Mouse (Mus musculus) midbrain, embryonic 14.5 days (tissue): ENCODE measurements around the gene Fzd5. TPM values are rescaled to one million over a fixed set of nuclear protein-coding genes. Genes with fewer than 3 reads are reported as not detected.

Source experiments
- ATAC-seq: fragments of 200-750 bp; cut with Nextera tagmentation; 2 replicates; pipeline ENCODE4 v1.8.0; 2017; ENCODE audit warnings: moderate number of reproducible peaks, moderate library complexity; ENCODE audit not compliant: low FRiP score, low TSS enrichment
- DNase-seq: peaks from one replicate; pipeline ENCODE4 v3.0.0-alpha.2; 2015
- H3K27ac ChIP-seq: fragments of 300-500 bp; sonication (generic); replicated peaks from 2 replicates; pipeline ENCODE4 v1.5.1; 2014; ENCODE audit warnings: mild to moderate bottlenecking, low read depth, low read length, moderate library complexity
- H3K27me3 ChIP-seq: fragments of 300-500 bp; sonication (generic); 2 replicates; pipeline ENCODE4 v1.6.1; 2014; ENCODE audit warnings: low read length, control low read depth, mixed read lengths; ENCODE audit not compliant: control insufficient read depth, insufficient read depth
- H3K36me3 ChIP-seq: fragments of 300-500 bp; sonication (generic); 2 replicates; pipeline ENCODE4 v1.6.1; 2014; ENCODE audit warnings: low read length, control low read depth; ENCODE audit not compliant: control insufficient read depth, insufficient read depth
- H3K4me1 ChIP-seq: fragments of 300-500 bp; sonication (generic); 2 replicates; pipeline ENCODE4 v1.6.1; 2014; ENCODE audit warnings: mild to moderate bottlenecking, antibody characterized with exemption, low read length, control low read depth; ENCODE audit not compliant: control insufficient read depth, insufficient read depth
- H3K4me2 ChIP-seq: fragments of 300-500 bp; sonication (generic); 2 replicates; pipeline ENCODE4 v1.6.1; 2014; ENCODE audit warnings: mild to moderate bottlenecking, low read length, moderate library complexity
- H3K4me3 ChIP-seq: fragments of 300-500 bp; sonication (generic); replicated peaks from 2 replicates; pipeline ENCODE4 v1.5.1; 2014; ENCODE audit warnings: low read depth, low read length
- H3K9ac ChIP-seq: fragments of 300-500 bp; sonication (generic); replicated peaks from 2 replicates; pipeline ENCODE4 v1.6.1; 2014; ENCODE audit warnings: mild to moderate bottlenecking, low read length, moderate library complexity
- H3K9me3 ChIP-seq: fragments of 300-500 bp; sonication (generic); 2 replicates; pipeline ENCODE4 v1.6.1; 2016; ENCODE audit warnings: low read length, control low read depth, mixed read lengths; ENCODE audit not compliant: control insufficient read depth
- WGBS: fragments of 180-500 bp; shearing (Covaris S2); extraction: QIAGEN DNeasy Blood & Tissue Kit; methylation state at CpG from one replicate; pipeline ENCODE4 v1.1.7; 2014; 5-methylcytosine and 5-hydroxymethylcytosine counted together
- polyA plus RNA-seq: library from polyadenylated mRNA; unstranded; fragments of >200 nt; fragmentation: Nextera tagmentation; extraction: Ambion mirVana; gene quantifications from 2 replicates; pipeline ENCODE4 v1.2.1, GENCODE M21; 2014

Gene Fzd5
- polyA plus RNA-seq, 1 experiment from 2014 or later = 0.16 TPM

GRCm38 (mm10) chr1:64755971-64756639, 18.6 kb upstream of the Fzd5 start:
- Histone ChIP-seq H3K4me1 (no peaks in the 10 kb centered on the region), H3K27me3 (no peaks in the 10 kb centered on the region), H3K36me3 (no peaks in the 10 kb centered on the region), H3K4me2 (no peak overlapping the region), H3K9me3 (no peaks in the 10 kb centered on the region), H3K9ac (no peak overlapping the region), H3K27ac (no peak overlapping the region), H3K4me3 (no peak overlapping the region)
- WGBS = 71% methylated on average over 7 of the region's 7 CpGs
- ATAC-seq (no peak), DNase-seq (no peak)

GRCm38 (mm10) chr1:64754658-64755057, 17.1 kb upstream of the Fzd5 start:
- no peak overlapping the region for H3K4me2 ChIP-seq
- H3K9me3 ChIP-seq = no peaks in the 10 kb centered on the region
- no peak overlapping the region for H3K27ac ChIP-seq
- no peak for DNase-seq
- no peaks in the 10 kb centered on the region for H3K27me3 ChIP-seq
- no peak overlapping the region for H3K4me3 ChIP-seq
- H3K9ac ChIP-seq = no peak overlapping the region
- H3K36me3 ChIP-seq = no peaks in the 10 kb centered on the region
- ATAC-seq = no peak
- 93% methylated on average over 5 of the region's 5 CpGs for WGBS
- no peaks in the 10 kb centered on the region for H3K4me1 ChIP-seq

GRCm38 (mm10) chr1:64753668-64754067, 16.1 kb upstream of the Fzd5 start:
- H3K9me3 ChIP-seq = no peaks in the 10 kb centered on the region
- no peak overlapping the region for H3K9ac ChIP-seq
- no peak overlapping the region for H3K4me2 ChIP-seq
- H3K27me3 ChIP-seq = no peaks in the 10 kb centered on the region
- WGBS = 77% methylated on average over 7 of the region's 7 CpGs
- H3K27ac ChIP-seq = no peak overlapping the region
- no peak for DNase-seq
- H3K4me1 ChIP-seq = no peaks in the 10 kb centered on the region
- ATAC-seq = no peak
- no peak overlapping the region for H3K4me3 ChIP-seq
- H3K36me3 ChIP-seq = no peaks in the 10 kb centered on the region

- no peaks in the 10 kb centered on the region for H3K4me1 ChIP-seq
- no peaks in the 10 kb centered on the region for H3K27me3 ChIP-seq
- 91% methylated on average over 8 of the region's 8 CpGs for WGBS
- H3K4me2 ChIP-seq = no peak overlapping the region
- H3K27ac ChIP-seq = no peak overlapping the region
- H3K4me3 ChIP-seq = no peak overlapping the region
- ATAC-seq = no peak
- H3K9me3 ChIP-seq = no peaks in the 10 kb centered on the region
- DNase-seq = no peak
- no peaks in the 10 kb centered on the region for H3K36me3 ChIP-seq
- H3K9ac ChIP-seq = no peak overlapping the region
Measured at GRCm38 (mm10) chr1:64753109-64753508, 15.6 kb upstream of the Fzd5 start.

- ATAC-seq (no peak), DNase-seq (no peak)
- Histone ChIP-seq H3K4me3 (no peak overlapping the region), H3K9me3 (no peaks in the 10 kb centered on the region), H3K4me2 (no peak overlapping the region), H3K27me3 (no peaks in the 10 kb centered on the region), H3K4me1 (no peaks in the 10 kb centered on the region), H3K27ac (no peak overlapping the region), H3K9ac (no peak overlapping the region), H3K36me3 (no peaks in the 10 kb centered on the region)
Measured at GRCm38 (mm10) chr1:64744616-64745015, 7.1 kb upstream of the Fzd5 start.

GRCm38 (mm10) chr1:64742741-64743408, 5.3 kb upstream of the Fzd5 start:
- 0 out of 2 replicates have a peak, but pooled peaks cover 9% of the 10 kb centered on the region for H3K4me1 ChIP-seq

GRCm38 (mm10) chr1:64738661-64739082, 1.1 kb upstream of the Fzd5 start:
- Histone ChIP-seq H3K36me3 (no peaks in the 10 kb centered on the region), H3K4me2 (peak overlapping the region; percentile 97), H3K9ac (no peak overlapping the region), H3K9me3 (no peaks in the 10 kb centered on the region), H3K4me1 (peaks cover 29% of the 10 kb centered on the region), H3K27ac (no peak overlapping the region), H3K4me3 (peak overlapping the region; percentile 55; the same call in 1 of the 2 replicates), H3K27me3 (peaks cover 55% of the 10 kb centered on the region)
- DNase-seq (peak; percentile 25), ATAC-seq (no peak)
- WGBS = under 1% methylated on average over 14 of the region's 14 CpGs

More at GRCm38 (mm10) chr1:64742741-64743408, 5.3 kb upstream of the Fzd5 start:
- Histone ChIP-seq H3K9ac (no peak overlapping the region), H3K4me2 (no peak overlapping the region), H3K4me3 (no peak overlapping the region), H3K27me3 (peaks cover 15% of the 10 kb centered on the region; the same call in 1 of the 2 replicates), H3K36me3 (no peaks in the 10 kb centered on the region), H3K27ac (no peak overlapping the region), H3K9me3 (no peaks in the 10 kb centered on the region)
- no peak for ATAC-seq
- 91% methylated on average over 18 of the region's 18 CpGs for WGBS
- no peak for DNase-seq

GRCm38 (mm10) chr1:64738180-64738555, 617 bp upstream of the Fzd5 start:
- Histone ChIP-seq H3K4me2 (peak overlapping the region; percentile 97), H3K9ac (no peak overlapping the region), H3K27me3 (peaks cover 60% of the 10 kb centered on the region), H3K9me3 (no peaks in the 10 kb centered on the region), H3K4me3 (peak overlapping the region; percentile 55), H3K27ac (no peak overlapping the region), H3K4me1 (peaks cover 29% of the 10 kb centered on the region), H3K36me3 (no peaks in the 10 kb centered on the region)
- ATAC-seq (peak; percentile 4; the same call in 1 of the 2 replicates), DNase-seq (no peak)
- under 1% methylated on average over 11 of the region's 11 CpGs for WGBS
